Mouse (Mus musculus): Measurements from ENCODE around the gene Crabp1.

Gene Crabp1

DNA sequence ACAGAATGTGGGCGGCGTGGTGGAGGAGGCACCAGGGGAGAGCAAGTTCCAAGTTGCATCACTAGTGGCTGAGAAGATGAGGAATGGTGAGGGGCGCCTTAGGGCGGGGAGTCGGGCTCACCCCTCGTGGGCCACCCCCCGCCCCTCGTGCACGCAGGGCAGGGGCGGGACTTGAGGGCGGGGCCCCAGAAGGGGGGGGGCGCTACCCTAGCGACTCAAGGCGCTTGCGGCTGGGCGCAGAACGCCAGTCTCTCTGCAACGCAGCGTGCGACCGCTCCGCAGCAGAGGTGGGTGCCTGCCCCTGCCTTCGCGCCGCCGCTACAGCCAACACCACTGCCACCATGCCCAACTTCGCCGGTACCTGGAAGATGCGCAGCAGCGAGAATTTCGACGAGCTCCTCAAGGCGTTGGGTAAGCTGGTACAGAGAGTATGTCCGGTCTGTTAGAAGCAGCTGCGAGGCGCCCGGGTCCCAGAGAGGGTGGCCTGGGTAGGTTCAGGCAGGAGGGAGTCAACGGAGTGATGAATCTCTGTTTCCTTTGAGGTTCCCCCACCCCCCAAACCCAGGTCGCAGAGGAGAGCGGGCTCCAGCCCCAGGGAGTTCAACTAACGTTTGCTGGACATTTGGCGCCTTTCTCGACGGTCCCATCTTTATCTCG, at the start of gene Crabp1:
Gene Crabp1, plus strand, starts transcription at position 188 of the 657 bp plus-strand sequence.
- DNase-seq = no peak

DNA sequence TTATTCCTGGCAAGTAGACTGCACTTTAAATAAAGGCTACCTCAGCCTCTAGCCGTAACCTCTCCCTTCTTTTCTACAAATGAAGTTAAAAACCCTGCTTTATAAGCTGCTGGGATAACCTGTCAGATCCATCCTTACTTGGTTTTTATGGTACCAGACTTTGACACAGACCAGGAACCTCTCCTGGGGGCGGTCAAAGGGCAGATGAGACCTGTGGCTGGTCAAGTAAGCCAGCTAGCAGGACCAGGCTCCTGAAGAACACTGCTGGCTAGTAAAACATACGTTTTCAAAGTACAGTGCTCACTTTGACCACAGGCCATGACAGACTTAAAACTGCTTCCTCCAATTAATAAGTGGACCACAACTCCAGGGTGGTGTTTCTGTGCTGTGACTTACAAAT, 48.8 kb upstream of the Crabp1 start:
- peak; percentile 16 for DNase-seq

DNA sequence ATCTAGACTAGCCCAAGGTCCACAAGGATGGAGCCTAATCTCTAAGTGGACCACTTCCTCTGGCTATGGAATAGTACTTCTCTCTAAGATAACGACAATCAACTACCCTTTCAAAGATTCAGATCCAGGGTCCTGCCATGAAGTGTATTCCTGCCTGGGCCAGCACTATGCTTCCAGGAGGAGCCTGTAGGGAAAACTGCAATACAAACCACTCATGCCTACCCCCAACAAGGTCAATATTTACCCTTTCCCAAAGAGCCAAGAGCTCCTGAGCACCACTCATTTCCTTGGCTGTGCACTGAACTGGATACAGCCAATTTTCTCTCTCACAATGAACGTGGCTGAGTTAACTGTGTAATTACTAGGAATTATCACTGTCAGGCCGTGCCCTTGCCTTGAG, 47.0 kb upstream of the Crabp1 start:
- DNase-seq = no peak

DNA sequence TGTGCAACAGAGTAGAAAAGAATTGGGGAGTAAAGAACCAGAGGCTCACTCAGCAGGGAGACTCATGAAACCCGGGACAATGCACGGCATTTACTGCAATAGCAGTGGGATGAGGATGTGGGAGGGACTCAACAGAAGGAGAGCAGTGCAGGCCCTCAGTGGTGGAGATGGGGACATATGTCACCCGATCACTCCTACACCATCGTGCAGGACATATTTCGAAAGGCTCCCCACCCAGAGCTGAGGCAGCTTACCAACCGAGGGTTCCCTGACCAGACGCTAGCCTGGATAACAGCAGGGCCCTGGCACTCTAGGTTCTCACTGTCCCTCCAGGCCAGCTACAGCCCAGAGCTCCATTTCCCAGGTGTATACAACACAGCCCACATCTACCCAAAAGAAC, 42.4 kb upstream of the Crabp1 start:
- no peak for DNase-seq

DNA sequence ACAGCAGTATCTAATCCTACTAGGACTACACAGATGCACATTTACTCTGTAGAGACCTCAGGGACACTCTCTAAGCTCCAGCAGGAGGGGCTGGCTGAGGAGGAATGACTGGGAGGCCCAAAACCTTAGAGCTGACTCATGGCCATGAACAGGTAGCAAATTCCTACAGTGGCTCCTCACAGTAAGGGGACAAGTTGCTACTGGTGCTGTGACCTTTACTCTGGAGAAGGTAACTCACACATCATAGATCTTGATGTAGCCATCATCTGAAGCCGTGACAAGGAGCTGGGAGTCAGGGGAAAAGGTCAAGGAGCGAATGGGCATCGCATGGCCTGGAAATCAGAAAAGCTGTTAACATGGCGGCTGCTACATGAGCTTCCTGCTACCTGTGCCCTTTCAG, 42.0 kb upstream of the Crabp1 start:
- DNase-seq = no peak

DNA sequence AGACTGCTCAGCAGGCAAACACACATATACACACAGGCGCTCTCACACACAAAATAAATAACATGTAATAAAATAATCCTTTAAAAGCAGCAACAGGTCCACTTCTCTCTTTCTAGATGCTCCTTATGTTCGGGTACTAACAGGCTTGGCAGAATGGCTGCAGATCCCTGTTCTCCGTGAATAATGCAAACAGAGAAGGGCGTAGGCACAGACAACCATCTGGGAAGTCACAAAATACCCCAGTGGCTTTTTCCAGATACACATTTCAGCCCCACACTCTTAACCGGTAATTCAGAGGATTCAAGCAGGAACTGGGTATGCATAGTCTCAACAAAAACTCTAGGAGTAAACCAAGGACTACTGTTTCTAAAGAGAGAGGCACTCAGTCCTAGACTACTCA, 38.2 kb upstream of the Crabp1 start:
- no peak for DNase-seq

DNA sequence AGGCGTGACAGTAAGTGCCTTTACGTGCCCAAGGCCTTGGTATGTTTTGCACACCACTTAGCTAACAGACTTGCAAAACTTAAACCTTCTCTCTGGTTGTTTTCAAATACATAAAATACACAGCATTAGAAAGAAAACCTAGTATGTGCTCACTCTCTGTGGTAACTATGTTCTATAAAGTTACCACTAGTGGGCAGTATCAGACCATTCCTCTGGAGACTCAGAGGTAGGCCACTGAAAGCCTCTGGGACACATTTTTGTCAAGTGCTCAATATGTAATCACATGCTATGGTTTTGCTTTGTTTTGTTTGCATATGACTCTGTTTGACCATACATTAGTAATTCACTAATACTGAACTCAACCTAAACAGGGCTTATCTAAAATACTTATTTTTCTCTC, 32.4 kb upstream of the Crabp1 start:
- no peak for DNase-seq

DNA sequence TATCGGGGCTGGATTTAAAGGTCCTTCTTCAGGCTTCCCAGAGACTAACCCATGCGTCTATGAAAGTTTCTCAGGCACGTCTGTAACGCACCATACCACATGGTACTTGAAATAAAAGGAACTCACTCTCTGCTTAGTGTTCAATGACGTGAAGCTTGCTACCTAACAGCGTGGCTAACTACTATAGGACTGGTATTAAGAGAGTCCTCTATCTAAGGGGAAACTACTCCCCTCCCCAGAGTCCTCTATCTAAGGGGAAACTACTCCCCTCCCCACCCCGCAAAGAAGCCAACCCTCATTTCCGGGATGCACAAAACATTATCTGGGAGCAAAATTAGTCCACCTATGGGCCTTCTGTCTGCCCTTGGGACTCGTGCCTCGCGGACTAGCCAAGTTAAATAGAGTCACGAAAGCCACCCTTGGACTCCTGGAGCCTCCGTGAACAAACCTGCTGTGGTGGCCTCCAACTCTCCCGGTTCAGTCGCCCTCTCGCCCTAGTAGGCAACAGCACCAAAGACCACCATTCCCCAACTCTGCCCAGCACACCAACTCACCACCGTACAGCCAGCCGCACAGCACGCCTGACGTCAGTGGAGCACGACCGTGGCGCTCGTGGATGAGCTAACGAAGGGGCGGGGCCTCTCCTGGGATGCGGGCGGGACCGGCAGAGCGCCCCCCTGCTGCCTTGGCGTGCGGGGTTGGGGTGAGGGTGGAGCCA, 30.5 kb upstream of the Crabp1 start, which contains the start of gene Wdr61:
Gene Wdr61, minus strand, starts transcription at position 599 of the 718 bp plus-strand sequence.
- DNase-seq = peak; percentile 98

DNA sequence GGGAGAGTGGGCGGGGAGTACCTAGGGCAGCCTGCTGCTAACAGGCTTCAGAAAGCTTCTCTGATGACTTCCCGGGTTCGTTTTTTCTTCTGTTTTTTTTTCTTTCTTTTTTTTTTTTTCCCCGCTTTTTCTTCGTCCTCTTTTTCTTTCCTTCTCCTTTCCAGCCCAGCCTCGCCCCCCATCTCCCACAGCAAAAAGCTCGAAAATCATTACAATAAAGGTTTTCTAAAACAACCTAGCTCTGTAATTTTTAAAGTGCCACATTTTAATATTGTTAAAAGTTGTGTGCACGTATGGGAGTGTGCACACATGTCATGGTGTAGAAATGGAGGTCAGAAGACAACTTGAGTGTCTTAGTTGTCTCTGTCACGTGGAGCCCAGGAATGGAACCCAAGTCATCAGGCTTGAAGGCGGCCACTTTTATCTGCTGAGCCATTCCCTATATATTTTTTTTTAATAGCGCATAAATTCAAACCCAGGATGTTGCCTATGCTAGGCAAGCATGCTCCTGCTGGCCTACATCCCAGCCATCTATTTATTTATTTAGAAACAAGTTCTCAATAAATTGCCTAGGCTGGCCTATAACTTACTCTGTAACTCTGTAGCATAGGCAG, 29.8 kb upstream of the Crabp1 start:
- DNase-seq = no peak

DNA sequence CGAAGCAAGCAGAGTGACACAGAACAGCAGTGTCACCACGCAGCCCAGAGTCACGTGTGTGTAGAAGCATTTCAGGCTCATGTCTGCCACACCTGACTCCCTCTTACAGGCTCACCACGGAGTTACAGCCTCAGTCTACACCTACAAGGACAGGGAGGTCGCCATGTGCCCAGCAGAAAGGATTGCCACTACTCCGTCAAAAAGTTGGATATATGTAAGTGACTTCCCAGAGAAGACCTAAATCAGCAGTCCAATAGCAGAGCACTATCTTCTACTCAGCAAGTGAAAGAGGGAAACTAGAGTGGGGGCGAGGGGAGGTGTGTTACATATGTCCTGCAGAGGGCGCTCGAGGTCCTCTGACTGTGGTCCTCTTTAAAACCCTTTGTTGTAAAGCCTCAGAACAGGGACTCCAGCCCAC, 28.3 kb upstream of the Crabp1 start:
- peak; percentile 39 for DNase-seq

DNA sequence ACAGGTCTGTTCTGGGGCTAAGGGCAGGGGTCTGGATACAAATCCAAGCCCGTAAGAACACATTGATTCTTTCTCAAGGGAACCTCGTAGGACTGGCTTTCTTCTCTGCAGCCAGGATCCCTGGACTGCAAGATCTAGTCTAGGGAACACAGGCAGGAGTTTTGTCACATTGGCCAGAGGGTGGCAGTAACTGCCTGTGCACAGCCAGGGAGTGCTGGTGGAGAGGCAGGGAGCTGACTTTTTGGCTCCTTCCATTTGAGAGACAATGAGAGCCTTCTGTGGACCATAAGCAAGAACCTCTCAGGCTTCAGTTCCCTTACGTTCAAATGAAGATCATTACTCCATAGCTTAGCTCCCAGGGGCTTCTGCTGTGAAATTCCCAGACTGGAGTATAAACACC, 26.2 kb upstream of the Crabp1 start:
- DNase-seq = peak; percentile 64

DNA sequence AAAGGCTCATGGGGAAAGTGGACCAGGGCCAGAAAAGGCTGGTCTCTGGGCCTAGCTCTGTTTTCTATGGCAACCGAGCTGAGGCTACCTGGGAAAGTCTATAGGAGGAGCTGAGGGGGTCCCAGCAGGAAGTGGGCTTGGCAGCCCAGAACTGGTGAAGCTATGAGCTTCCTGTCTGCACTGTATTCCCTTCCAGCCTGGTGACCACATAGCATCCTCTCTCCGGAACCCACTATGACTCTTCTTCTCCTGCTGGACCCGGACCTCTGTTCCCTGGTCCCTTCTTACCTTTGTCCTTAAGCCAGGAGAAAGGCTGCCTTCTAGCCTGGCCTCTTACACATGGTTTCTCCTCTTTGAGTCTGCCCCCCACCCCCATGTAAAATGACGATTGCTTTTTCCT, 20.7 kb upstream of the Crabp1 start:
- no peak for DNase-seq

DNA sequence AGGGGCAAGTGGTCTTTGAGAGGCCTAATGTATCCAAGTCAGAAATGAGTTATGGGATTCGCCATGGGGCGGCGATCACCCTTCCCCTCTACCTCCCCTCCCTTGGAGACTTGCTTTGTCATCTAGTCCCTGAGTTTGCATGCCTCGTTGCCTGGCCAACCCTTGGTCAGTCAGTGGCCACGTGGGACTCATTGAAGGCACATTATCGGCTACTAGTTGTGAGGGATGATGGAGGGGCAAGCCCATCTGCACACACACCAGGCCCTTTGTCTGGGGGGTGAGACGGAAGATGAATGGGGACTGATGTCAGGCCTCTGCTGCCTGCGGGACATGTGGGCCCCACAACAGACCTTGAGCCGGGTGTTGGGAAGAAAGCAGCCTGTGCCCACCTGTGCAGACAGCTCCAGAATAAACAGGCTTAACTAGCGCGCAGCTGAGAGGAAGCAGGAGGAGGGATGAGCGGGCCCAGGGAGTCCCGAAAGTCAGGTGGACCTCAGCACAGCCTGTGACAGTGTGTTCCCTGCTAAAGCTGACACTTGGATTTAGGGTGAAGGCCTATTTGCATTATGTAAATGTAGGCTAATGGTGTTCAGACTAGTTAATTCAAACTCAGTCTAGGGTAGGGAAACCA, 18.7 kb upstream of the Crabp1 start:
- DNase-seq = no peak

DNA sequence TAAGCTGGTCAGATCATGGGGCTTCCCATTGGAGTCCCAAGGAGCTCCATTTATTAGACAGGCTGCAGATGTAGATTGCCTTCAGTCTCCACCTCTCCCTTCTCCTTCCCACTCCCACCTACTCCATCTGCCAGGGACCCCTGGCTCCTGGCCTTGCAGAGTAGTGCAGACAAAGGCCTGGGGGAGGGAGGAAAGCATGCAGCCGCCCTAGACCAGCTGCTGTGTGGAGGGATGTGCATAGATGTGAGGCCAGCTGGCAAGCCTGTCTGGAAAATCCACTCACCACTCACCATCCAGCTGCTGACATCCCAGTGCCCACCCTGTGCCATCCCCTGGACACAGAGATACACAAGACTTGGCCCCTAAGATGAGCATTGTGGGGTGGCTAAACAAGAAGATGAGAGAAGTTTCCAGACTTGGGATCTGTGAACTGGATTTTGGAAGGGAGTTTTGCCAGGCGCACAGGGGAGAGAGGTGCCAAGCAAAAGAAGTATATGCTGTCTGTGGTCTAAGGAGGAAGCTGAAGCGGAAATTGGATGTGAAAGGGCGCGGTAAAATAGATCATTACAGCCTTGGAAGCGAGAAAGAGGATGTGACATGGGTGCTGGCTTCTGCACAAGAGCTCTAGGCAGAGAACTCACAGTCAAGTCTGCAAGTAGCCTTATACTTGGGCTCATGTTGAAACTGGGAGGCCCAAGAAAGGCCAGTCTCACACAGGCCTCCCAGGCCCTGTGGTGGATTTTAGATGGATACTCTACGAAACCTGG, 14.2 kb upstream of the Crabp1 start:
- no peak for DNase-seq

DNA sequence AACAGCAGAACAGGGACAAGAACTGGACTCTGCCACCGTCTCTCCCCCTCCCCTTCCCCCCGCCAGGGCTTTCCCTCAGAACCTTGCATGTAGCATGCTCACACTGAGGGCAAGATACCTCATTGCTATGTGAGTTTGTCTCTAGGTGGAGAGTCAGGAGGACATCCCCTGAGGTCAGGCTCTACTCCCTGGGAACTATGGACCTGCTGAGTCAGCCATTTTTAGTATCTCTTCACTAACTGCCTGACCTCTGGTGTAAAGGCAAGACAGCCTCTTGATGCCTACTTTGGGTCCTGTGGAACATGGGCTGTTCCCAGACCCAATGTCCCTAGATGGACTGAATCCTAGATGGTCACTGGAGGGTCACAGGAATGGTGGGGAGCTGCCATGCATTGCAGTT, 12.9 kb upstream of the Crabp1 start:
- no peak for DNase-seq

DNA sequence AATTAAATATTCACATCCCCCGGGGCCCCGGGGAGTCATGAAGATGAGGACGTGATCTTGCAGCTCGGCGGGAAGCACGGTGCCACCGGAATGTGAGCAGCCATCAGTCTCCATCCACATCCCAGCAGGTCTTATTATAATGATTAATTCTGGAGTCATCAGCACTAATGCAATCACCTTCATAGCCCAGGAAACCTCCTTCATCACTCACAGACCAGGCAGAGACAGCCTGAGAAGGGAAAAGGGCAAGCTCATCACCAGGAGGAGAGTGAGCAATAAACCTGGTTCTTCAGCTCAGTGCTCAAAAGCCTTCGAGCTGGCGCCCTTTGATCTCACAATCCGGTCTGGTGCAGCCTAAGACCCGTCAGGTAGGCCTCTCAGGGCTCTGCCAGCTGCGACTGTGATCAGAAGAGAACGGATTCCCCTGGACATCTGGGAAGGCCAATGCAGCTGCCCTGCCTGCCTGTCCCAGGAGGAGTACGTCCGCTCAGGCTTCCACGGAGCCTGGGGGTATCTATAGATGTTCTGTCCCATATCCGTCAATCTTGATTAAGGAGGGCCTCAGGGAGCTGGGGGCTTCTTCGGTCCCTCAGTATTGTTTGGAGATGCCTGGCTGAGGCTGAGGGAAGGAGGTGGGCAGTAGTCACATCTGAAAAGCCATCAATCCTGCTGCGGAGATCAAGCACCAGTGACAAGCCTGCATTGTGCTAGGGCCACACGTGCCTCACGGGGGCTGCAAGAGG, 12.2 kb upstream of the Crabp1 start:
- peak; percentile 44 for DNase-seq

DNA sequence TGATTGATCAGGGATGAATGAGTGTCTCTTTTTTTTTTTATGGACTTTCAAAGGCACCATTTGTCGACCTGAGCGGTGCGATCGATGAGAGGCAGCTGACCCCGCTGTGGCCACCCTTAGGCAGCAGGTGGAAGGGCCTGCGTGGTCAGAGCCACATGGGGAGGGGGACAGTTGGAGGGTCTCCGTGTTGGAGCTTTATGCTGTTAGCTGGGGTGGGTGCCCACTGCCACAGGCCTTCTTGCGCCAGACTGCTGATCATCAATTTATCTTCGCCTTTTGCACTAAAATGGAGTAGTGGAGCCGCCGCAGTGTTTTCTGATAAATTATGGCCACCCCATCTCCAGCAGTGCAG, 11.6 kb upstream of the Crabp1 start:
- no peak for DNase-seq

DNA sequence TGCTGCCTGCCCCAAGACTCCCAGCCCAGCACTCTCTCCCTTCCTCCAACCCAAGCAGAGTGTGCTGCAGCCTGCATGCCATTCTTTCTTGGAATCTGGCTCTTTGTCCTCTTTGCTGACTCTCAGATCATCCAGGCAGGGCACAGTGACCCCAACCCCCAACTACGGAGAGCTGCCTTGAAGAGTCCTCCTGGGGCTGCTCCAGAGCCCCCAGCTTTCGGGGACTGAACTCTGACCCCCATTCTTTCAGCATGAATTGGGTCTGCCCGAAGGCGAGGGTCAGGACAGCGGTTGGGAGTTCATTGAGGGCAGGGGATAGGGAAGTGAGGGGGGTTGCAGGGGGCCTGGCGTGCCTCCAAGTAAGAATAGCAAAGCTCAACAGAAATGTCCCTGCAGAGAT, 5.0 kb upstream of the Crabp1 start:
- peak; percentile 64 for DNase-seq

DNA sequence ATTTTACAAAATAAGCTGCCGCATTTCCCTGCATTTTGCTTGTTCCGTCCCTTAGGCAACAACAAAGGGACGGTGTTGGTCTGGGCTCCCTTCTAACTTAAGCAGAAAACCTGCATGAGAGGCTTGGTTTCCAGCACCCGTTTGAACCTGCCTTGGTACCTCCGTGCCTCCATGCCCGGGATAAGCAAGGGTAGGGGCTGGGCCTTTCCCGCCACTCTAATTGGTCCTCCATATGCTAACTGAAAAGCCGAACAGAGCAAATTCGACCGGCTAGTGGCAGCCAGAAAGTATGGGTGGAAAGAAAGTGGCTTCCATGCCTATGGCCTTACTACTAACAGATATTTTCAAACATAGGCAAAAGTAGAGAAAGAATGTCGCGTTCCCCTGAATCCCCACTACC, 457 bp upstream of the Crabp1 start:
- DNase-seq = no peak

DNA sequence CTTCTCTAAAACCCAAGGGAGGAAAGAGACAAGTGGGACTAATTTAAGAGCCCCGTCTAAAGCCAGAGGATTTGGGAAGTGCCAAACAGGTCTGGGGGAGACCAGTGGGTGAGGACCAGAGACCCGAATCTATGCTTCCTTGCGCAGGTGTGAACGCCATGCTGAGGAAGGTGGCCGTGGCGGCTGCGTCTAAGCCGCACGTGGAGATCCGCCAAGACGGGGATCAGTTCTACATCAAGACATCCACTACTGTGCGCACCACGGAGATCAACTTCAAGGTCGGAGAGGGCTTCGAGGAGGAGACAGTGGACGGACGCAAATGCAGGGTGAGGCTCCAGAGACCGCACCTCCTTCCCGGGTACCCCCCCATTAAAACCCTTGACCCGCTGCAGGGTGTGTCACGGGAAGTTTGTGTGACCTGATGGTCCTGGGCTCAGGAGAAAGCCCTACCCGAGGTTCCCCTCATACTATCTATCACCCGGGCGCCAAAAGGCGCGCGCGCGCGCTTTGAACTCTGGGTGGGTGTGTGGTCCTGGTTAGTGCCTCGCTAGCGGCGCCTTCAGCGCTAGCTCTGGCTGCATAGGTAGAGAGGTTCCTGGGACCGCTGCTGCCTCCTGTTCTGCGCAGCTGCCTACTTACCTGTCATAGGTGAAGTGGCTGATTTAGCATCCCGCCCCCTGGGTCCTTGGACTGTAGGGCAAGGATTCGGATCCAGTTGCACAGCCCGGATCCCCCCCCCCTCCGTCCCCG, 963 bp downstream of the Crabp1 start:
- no peak for DNase-seq

DNA sequence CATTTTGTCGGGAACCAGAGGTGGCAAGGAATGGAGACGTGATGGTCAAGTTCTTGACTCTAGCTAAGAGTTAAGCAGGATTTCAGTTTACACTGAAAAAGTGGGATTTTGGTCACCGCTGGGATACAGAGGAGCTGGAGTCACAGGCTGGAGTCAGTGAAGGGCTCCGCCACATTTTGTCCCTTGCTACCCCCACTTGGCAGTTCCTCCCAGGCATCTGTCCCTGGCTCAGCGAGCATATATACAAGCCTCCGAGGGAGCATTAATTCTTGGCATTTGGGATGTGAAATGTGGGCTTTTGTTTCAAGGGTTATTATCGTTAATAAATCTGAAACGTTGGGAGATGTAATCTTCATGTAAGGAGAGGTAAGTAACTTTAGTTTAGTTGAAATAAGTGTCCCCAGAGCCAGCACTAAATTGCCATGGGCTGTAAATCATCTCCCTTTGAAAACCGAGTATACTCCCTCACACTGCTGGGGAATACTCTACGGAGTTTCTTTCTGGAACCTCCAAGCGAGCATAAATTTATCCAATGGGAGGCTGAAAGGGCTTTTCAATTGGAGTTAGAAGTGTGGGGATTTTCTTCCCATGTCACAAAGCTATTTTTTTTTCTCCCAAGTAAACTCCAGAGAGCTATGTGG, 5.7 kb downstream of the Crabp1 start:
- DNase-seq = no peak

All from kidney, postnatal 14 days (tissue).